Mouse (Mus musculus): ENCODE measurements around the gene Steap2. TPM values are rescaled to one million over a fixed set of nuclear protein-coding genes. Genes with fewer than 3 reads are reported as not detected.
"Not testable (repeated sequence)": the region's sequence is repeated elsewhere in the genome, so short reads cannot be mapped to it uniquely, and the experiment has no call there.

Steap2 gene
- polyA plus RNA-seq, 1 experiment = 36.9 TPM

DNA sequence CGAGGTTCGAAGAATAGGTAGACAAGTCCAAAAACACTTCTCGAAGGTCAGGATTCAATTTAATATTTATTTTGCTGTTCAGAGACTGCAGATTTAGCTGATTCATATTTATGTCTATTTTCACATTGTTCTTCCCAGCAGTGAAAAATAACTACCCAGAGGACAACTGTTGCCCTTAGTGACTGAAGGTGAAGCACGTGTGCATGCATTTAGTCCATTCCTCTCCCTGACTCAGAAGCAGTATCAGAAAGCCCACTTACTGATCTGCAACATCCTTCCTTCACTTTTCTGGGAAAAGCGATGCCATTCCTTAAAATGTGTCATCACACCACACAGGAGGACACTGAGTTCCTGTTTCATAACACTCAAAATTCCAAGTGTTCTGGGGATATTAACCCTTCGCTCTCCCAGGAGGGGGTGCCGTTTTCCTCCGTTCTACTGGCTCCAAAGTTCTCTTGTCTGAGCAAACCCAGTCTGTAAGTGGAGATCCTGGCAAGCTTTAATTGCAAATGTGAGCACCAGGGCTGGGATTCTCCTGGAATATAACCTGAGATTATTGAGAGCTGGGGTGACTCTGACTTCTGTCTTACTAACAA lies 5.3 kb downstream of the Steap2 start:
- Histone ChIP-seq H3K27me3 (ENCODE audit: control insufficient read depth, insufficient read depth, low read length) (no peaks in the 10 kb centered on the region), H3K27ac (ENCODE audit: insufficient read depth, low read length) (no peak overlapping the region), H3K4me3 (replicated peaks; ENCODE audit: insufficient read depth, low read depth, low read length) (no peak overlapping the region), H3K4me1 (ENCODE audit: control insufficient read depth, insufficient read depth, low read length) (no peaks in the 10 kb centered on the region)
- TF ChIP-seq CTCF (IDR thresholded peaks at IDR 0.05; ENCODE audit: borderline replicate concordance, insufficient read depth, low read depth, low read length) (no peak), POLR2A (IDR thresholded peaks at IDR 0.05; ENCODE audit: borderline replicate concordance, insufficient read depth, low read length) (no peak)
- DNase-seq = no peak
- 77% methylated on average over 8 of the region's 8 CpGs for WGBS

DNA sequence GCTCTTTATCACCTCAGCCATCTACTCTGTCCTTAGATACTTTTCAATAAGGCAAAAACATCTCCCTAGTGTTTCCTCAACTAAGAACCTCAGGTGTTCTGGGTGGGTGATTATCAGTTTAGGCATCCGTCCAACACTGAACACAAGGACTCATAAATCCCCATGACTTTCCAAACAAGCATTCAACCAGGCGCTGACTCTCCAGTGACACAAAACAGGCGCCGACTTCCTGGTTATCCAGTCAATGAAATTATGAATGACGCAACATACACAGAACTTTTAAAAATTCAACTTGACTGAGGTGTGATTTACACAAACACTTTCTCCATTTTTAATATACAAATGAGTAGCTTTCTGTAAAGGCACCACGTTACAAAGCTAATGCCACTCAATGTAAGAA lies 6.2 kb downstream of the Steap2 start:
- 89% methylated on average over 6 of the region's 6 CpGs for WGBS
- no peak for TF ChIP-seq CTCF (IDR thresholded peaks at IDR 0.05; ENCODE audit: borderline replicate concordance, insufficient read depth, low read depth, low read length)
- TF ChIP-seq POLR2A (IDR thresholded peaks at IDR 0.05; ENCODE audit: borderline replicate concordance, insufficient read depth, low read length) = no peak

DNA sequence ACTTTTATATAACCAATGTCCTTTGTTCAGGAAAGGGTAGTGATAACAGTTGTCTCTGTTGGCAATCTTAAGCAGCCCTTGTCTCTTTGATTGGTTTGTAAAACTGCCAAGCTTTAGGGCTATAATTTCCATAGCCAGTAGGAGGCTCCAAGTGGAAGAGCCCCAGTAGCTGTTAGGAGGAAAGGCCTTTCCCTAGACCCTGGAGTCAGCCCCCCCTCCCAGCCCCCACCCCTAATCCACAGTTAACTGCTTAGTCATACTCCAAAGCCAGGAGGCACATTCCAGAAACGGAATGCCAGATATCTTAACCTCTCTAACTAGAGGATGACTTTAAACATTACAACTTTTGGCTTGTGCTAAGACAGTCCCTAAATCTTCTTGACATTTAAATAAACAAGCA lies 7.4 kb downstream of the Steap2 start:
- no peaks in the 10 kb centered on the region for H3K27me3 ChIP-seq (ENCODE audit: control insufficient read depth, insufficient read depth, low read length)
- DNase-seq = no peak
- H3K27ac ChIP-seq (ENCODE audit: insufficient read depth, low read length) = no peak overlapping the region
- no peaks in the 10 kb centered on the region for H3K4me1 ChIP-seq (ENCODE audit: control insufficient read depth, insufficient read depth, low read length)
- no peak overlapping the region for H3K4me3 ChIP-seq (replicated peaks; ENCODE audit: insufficient read depth, low read depth, low read length)
- WGBS = 20% methylated on average over 1 of the region's 1 CpGs
- TF ChIP-seq CTCF (IDR thresholded peaks at IDR 0.05; ENCODE audit: borderline replicate concordance, insufficient read depth, low read depth, low read length) (no peak), POLR2A (IDR thresholded peaks at IDR 0.05; ENCODE audit: borderline replicate concordance, insufficient read depth, low read length) (no peak)

More for the DNA sequence above, 6.2 kb downstream of the Steap2 start:
- Histone ChIP-seq H3K27me3 (ENCODE audit: control insufficient read depth, insufficient read depth, low read length) (no peaks in the 10 kb centered on the region), H3K27ac (ENCODE audit: insufficient read depth, low read length) (no peak overlapping the region), H3K4me1 (ENCODE audit: control insufficient read depth, insufficient read depth, low read length) (no peaks in the 10 kb centered on the region), H3K4me3 (replicated peaks; ENCODE audit: insufficient read depth, low read depth, low read length) (no peak overlapping the region)
- DNase-seq = no peak

DNA sequence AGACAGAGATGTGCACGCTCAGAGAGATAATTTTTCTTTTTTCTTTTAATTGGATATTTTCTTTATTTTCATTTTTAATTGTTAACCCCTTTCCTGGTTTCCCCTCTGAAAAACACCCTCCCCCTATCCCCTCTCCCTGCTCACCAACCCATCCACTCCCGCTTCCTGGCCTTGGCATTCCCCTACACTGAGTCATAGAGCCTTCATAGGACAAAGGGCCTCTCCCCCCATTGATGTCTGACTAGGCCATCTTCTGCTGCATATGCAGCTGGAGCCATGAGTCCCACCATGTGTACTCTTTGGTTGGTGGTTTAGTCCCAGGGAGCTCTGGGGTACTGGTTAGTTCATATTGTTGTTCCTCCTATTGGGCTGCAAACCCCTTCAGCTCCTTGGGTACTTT lies 9.4 kb downstream of the Steap2 start:
- not testable (repeated sequence) for DNase-seq; H3K4me1 ChIP-seq (ENCODE audit: control insufficient read depth, insufficient read depth, low read length); H3K4me3 ChIP-seq (replicated peaks; ENCODE audit: insufficient read depth, low read depth, low read length); H3K27me3 ChIP-seq (ENCODE audit: control insufficient read depth, insufficient read depth, low read length); H3K27ac ChIP-seq (ENCODE audit: insufficient read depth, low read length)
- 95% methylated on average over 2 of the region's 2 CpGs for WGBS

DNA sequence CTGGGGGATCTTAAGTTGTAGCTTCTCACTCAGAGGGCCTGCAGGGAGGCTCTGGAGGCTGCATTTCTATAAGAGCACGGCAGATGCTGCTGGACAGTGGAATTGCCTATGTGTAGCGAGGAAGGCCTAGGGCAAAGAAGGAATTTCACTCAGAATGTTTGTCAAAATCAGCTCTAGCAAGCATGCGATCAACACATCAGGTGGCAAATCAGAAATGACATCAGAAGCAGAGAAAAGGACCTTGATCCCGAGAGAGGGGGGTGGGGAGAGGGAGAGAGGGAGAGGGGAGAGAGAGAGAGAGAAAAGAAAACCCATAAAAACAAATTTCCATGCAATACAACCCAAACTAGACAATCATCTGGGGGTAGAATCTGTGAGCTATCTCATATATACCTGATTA lies 11.1 kb downstream of the Steap2 start:
- no peak for DNase-seq
- Histone ChIP-seq H3K4me1 (ENCODE audit: control insufficient read depth, insufficient read depth, low read length) (no peaks in the 10 kb centered on the region), H3K27me3 (ENCODE audit: control insufficient read depth, insufficient read depth, low read length) (no peaks in the 10 kb centered on the region), H3K27ac (ENCODE audit: insufficient read depth, low read length) (no peak overlapping the region), H3K4me3 (replicated peaks; ENCODE audit: insufficient read depth, low read depth, low read length) (no peak overlapping the region)
- WGBS = 58% methylated on average over 4 of the region's 4 CpGs
- TF ChIP-seq POLR2A (IDR thresholded peaks at IDR 0.05; ENCODE audit: borderline replicate concordance, insufficient read depth, low read length) = no peak
- TF ChIP-seq CTCF (IDR thresholded peaks at IDR 0.05; ENCODE audit: borderline replicate concordance, insufficient read depth, low read depth, low read length) = no peak

DNA sequence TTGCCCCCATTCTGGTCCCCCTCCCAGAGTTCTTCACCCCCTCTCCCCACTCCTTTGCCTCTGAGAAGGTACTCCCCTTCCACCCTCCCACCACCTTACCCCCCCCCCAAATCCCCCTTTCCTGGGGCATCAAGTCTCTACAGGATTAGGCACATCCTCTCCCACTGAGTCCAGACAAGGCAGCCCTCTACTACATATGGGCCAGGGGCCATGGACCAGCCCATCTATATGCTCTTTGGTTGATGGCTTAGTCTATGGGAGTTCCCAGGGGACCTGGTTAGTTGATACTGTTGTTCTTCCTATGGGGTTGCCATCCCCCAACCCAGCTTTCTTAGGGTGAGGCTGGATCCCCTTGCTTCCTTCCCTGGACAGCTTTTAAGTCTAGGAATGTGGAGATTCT lies 14.9 kb downstream of the Steap2 start:
- Histone ChIP-seq H3K4me1 (ENCODE audit: control insufficient read depth, insufficient read depth, low read length) (no peaks in the 10 kb centered on the region), H3K27ac (ENCODE audit: insufficient read depth, low read length) (no peak overlapping the region), H3K4me3 (replicated peaks; ENCODE audit: insufficient read depth, low read depth, low read length) (no peak overlapping the region), H3K27me3 (ENCODE audit: control insufficient read depth, insufficient read depth, low read length) (no peaks in the 10 kb centered on the region)
- DNase-seq = no peak
- TF ChIP-seq CTCF (IDR thresholded peaks at IDR 0.05; ENCODE audit: borderline replicate concordance, insufficient read depth, low read depth, low read length) (no peak), POLR2A (IDR thresholded peaks at IDR 0.05; ENCODE audit: borderline replicate concordance, insufficient read depth, low read length) (no peak)

DNA sequence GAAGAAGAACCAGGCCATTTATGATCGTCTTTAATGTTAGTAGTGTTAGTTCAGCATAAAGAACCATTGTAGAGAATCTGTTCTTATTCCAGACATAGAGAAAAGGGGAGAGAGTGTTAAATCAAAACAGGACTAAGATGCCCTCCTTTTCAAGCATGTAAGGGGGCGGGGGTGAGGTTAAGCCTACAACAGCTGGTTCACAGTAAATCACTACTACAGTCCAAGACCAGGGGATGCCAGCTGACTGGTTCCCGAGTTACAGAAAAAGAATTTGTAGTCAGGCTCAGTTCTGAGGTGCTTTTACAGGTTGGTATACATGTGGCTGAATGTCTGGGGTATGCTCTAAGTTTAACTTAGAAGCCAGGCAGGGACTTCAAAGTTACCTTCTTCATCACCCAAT lies 18.3 kb downstream of the Steap2 start:
- TF ChIP-seq CTCF (IDR thresholded peaks at IDR 0.05; ENCODE audit: borderline replicate concordance, insufficient read depth, low read depth, low read length) (no peak), POLR2A (IDR thresholded peaks at IDR 0.05; ENCODE audit: borderline replicate concordance, insufficient read depth, low read length) (no peak)
- Histone ChIP-seq H3K27ac (ENCODE audit: insufficient read depth, low read length) (no peak overlapping the region), H3K27me3 (ENCODE audit: control insufficient read depth, insufficient read depth, low read length) (no peaks in the 10 kb centered on the region), H3K4me3 (replicated peaks; ENCODE audit: insufficient read depth, low read depth, low read length) (no peak overlapping the region), H3K4me1 (ENCODE audit: control insufficient read depth, insufficient read depth, low read length) (no peaks in the 10 kb centered on the region)
- WGBS = 77% methylated on average over 3 of the region's 3 CpGs
- DNase-seq = no peak

DNA sequence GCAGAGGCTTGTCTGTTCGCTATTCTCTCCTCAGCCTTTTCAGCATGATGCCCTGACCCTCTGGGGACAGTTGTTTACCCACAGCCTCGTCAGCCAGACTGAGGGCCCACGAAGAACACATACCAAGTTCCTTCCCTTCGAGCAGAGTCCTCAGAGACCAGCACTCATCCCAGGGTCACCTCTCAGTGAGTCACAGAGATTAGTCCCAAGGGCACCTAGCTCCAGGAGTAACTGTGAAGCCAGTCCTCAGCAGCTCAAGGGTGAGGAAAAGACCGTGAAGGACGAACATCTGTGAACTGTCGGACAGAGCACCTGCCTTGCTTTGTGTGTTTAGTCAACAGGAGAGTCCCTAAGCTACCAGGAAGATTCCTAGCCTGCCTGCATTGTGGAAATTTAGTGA lies 25.5 kb downstream of the Steap2 start:
- TF ChIP-seq POLR2A (IDR thresholded peaks at IDR 0.05; ENCODE audit: borderline replicate concordance, insufficient read depth, low read length) (no peak), CTCF (IDR thresholded peaks at IDR 0.05; ENCODE audit: borderline replicate concordance, insufficient read depth, low read depth, low read length) (no peak)
- DNase-seq = no peak
- 75% methylated on average over 7 of the region's 7 CpGs for WGBS
- Histone ChIP-seq H3K27me3 (ENCODE audit: control insufficient read depth, insufficient read depth, low read length) (no peaks in the 10 kb centered on the region), H3K27ac (ENCODE audit: insufficient read depth, low read length) (no peak overlapping the region), H3K4me3 (replicated peaks; ENCODE audit: insufficient read depth, low read depth, low read length) (no peak overlapping the region), H3K4me1 (ENCODE audit: control insufficient read depth, insufficient read depth, low read length) (peaks cover 3% of the 10 kb centered on the region; the same call in 1 of the 2 replicates)

All from cerebellum, adult 2 months (tissue).